Mouse (Mus musculus) thymus, postnatal 10 days (tissue): ENCODE results near the gene Tmem8.
"Not testable (repeated sequence)": the region's sequence is repeated elsewhere in the genome, so short reads cannot be mapped to it uniquely, and the experiment has no call there.

ENCODE experiments used
- DNase-seq, 2 experiments: peaks; one replicate each; pipeline ENCODE4 v3.0.0; 2021; ENCODE audit warnings: low spot score in 2 of 2

Gene Tmem8

DNA sequence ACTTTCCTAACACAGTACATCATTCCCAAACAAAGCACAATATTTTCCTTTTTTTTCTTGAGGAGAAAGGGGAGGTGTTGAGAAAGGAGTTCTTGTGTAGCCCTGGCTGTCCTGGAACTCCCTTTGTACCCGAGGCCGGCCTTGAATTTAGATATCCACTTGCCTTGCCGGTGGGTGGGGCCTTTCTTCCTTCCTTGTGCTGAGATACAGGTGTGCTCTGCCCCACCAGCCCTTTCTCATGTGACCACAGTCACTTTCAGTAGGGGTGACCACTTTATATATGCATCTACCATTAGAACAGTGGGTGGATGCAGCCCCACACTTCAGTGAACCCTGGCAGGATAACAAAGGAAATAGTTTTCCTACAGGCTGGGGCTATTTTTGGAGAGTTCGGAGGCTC, 1.4 kb upstream of the Tmem8 start:
- no peak for DNase-seq

DNA sequence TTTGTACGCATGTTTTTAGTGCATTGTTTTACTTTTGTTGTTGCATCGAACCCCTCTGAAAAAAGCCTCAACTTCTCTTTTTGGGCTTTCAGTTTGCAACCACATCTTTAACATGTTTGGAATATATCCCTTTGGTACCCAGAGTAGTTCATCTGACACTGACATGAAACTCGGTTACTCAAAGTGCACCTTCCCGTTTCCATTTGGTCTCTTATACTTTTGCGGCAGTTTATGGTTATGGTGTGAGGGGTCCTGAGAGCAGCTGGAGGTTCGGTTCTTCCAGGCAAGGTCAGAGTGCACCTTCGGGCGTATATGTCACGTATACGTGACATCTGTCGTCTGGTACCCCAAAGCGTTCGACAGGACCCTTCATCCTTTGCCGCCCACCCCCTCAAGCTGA, 348 bp upstream of the Tmem8 start:
- DNase-seq, result no peak

DNA sequence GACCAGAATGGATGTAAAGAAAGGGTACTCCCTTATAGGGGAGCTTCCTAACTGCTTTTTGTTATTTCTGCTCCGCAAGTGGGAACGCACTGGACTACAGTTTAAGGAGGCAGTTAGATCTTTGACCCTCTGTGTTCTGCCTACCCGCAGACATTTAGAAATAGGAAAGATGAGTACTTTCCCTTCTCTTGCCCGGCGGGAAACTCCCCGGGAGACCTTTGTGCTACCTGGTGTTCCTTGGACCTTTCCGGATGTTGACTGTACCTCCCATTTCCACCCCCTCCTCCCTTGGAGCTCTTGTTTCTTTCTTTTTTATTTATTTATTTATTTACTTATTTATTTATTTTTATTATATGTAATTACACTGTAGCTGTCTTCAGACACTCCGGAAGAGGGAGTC, 962 bp downstream of the Tmem8 start:
- DNase-seq, result no peak

DNA sequence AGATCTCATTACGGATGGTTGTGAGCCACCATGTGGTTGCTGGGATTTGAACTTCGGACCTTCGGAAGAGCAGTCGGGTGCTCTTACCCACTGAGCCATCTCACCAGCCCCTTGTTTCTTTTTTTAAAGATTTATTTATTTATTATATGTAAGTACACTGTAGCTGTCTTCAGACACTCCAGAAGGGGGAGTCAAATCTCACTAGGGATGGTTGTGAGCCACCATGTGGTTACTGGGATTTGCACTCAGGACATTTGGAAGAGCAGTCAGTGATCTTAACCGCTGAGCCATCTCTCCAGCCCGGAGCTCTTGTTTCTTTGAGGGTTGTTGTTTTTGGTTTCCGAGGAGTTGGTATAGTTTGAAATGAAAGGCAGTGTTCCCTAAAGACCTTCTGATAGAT, 1.4 kb downstream of the Tmem8 start:
- DNase-seq, result not testable (repeated sequence)

DNA sequence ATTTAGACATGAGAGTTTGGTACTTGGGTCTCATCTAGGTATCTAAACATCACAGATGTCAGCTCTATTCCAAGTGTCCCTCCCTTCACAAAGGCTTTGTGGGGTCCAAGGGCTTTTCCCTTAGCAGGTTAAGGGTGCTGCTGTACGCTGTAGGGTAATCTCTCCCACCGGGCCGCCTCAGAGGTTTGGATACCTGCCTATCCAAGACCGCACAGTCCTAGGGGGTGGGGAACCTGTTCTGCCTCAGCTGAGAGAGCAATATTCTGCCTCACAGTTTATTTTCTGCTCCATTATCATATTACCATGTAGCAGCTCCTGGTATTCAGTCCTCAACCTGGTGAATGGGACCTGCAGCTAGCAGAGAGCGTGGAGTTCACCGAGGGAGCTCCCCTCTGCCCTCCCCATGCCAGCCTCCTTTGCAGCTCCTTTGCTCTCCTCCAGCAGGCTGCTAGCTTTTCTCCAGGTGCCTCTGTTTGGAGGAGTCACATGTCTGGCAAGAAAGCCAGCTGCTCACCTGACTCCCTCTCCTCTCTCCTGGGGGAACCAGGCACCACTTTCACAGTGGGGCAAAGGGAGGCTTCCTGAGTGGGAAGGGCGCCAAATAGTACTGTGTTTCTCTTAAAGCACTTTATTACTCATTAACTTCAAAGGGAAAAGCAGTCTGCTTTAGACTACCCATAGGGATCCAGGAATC, 2.3 kb downstream of the Tmem8 start:
- DNase-seq, result no peak

DNA sequence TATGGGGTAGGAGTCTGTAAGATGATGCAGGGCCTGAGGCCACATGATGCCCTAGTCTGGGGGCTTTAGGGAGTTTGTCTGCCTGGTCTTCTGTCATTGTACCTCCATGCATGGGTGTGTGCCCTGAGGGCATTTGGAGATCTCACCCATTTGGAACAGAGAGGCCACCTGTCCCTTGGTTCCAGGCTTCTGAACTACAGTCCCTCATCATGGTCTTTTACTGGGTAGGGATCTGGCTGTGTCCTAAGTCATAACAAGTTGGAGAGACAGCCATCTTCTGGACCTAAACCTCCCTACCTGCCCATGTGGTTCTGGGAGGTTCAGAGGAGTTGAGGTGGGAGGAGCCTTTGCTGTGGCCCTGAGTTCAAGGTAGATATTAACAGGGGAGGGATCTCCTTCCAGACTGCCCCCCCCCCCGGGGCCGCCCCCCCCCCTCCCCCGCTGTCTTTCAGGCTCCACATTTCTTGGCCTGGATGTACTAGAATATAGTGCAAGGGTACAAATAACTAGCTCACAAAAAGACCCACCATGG, 2.9 kb downstream of the Tmem8 start:
- DNase-seq, result no peak

DNA sequence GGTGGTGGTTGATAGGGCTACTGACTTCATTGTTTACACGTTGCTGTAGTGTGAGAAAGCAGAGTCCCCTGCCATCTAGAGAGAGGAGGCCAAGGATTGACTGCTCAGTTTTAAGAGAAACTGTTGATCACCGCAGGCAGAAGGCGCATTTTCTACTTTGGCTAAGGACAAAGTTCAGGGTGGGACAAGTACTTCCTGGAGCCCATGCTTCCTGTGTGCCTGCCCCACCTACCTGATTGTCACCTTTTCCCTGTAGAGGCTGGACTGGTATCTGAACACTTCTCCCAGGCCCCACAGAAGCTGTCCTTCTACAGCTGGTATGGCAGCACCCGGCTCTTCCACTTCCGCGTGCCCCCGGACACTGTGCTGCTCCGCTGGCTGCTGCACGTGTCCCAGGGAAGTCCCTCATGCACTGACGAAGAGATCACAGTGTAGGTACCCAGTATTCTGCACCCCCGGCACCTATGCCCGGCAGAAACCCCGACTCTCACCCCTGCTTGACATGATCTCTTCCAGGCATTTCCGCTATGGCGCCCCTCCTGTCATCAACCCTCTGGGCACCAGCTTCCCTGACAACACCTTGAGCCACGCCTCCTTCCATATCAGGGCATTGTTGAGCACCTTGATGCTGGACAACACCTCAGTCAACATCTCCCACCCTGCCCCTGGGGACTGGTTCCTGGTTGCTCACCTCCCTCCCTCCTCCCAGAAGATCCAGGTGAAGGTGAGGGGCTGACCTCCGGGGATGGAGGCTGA, 3.6 kb downstream of the Tmem8 start:
- DNase-seq, result no peak

DNA sequence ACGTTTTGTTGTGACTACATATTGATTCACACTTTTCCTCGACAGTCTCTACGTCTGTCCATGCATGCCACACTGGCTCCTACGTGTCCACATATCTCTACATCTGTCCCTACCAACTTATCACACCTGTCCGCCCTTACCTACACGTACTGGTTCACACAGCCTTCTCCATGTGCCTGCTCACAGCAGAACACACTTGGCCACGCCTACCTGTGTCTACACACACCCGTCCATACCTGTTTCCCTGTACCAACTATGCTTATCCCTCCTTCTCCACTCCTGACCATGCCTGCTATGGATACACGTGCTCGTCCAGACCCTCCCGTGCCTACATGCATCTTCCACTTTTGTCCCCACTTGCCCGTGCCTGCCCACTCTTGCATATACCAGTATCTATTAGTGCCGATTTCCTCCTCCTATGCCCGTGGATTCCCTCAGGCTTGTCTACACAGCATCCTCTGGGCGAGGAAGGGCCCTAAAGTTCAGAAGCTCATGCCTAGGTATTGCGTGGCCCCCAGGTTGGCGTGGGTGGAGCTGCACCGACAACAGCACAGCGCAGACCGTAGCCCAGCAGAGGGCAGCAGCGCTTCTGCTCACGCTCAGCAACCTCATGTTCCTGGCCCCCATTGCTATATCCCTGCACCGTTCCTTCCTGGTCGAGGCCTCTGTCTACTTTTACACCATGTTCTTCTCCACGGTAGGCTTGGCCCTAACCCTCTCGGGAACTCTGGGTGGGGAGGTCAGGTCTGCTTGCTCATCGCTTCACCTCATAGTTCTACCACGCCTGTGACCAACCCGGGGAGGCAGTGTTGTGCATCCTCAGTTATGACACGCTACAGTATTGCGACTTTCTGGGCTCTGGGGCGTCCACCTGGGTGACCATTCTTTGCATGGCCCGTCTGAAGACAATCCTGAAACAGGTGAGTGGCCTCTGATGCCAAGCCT, 6.9 kb downstream of the Tmem8 start:
- peak in 1 of 2 experiments; percentile 71 for DNase-seq

DNA sequence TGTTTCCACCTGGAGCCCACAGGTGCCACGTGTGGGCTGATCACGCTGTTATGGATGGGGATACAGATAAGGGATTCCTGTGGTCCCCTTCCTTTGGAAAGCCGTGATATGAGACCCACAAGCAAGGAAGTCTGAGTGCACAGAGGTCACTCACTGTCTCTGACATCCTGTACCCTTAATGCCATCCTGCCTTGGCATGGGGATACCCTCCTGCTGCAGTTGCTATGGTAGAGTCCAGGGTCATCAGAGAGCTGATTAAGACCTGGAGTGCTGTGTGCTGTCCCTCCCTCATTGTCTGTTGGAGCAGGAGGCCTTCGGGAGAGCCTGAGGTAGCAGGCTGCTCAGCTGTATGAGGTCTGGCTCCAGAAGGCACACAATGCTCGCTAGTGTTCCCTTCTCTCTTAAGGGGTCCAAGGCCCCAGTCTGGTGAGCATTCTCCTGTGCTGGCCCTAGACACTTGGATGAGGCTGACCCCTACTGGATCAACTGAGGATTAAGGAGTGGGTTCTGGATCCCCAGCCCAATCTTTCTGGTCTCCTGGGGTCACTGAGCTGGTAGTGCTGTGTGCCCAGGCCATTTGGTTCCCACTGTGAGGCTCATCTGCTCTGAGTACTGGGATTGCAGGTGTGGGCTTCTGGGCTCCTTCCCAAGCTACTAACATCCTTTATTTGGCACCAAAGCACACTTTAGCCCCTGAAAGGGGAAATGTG, 9.5 kb downstream of the Tmem8 start:
- no peak for DNase-seq

DNA sequence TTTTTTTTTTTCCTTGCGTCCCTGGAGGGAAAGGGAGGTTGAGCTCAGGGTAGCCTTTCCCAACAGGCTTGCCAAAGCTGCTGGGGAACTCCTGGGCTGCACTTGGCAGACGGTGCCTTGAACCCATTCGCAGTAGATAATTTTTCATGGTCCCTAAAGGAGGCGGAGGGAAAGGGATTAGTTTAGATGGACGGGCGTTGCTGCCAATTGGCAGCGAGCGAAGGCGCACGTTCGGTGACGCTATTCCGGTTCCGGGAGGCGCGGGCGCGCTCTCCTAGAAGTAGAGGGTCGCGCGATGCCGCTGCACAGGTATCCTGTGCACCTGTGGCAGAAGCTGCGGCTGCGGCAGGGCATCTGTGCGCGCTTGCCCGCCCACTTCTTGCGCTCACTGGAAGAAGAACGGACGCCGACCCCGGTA, 10.2 kb downstream of the Tmem8 start, which contains the start of gene Mrpl28:
Gene Mrpl28 (plus strand): TSS at position 234 of the 418 bp plus-strand sequence.
- DNase-seq, result peak; percentile 86 to 93

DNA sequence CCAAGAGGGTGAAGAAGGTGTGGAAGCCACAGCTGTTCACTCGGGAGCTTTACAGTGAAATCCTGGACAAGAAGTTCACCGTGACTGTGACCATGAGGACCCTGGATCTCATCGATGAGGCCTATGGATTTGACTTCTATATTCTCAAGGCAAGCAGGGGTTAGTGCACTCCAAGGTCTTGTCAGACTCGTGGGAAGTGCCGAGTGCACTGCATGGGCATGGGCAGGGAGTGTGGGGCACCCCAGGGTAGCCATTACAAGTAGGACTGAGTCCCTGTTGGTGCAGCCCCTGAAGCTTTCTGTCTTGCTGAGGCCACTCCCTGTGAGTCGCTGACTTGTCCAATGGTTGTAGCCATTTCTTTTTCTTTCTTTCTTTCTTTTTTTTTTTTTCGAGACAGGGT, 11.5 kb downstream of the Tmem8 start:
- no peak for DNase-seq

DNA sequence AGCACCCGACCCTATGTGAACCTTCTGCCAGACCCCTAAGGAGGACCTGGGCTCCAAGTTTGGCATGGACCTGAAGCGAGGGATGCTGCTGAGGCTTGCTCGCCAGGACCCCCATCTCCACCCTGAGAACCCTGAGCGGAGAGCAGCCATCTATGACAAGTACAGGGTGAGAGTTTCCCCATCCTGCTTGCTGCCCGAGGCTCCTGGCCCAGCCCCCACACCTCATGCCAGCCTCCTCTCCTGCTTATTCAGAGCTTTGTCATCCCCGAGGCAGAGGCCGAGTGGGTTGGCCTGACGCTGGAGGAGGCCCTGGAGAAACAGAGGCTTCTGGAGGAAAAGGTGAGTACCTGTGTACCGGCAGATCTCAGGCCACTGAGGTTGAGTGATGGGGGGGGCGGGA, 12.1 kb downstream of the Tmem8 start:
- no peak for DNase-seq

DNA sequence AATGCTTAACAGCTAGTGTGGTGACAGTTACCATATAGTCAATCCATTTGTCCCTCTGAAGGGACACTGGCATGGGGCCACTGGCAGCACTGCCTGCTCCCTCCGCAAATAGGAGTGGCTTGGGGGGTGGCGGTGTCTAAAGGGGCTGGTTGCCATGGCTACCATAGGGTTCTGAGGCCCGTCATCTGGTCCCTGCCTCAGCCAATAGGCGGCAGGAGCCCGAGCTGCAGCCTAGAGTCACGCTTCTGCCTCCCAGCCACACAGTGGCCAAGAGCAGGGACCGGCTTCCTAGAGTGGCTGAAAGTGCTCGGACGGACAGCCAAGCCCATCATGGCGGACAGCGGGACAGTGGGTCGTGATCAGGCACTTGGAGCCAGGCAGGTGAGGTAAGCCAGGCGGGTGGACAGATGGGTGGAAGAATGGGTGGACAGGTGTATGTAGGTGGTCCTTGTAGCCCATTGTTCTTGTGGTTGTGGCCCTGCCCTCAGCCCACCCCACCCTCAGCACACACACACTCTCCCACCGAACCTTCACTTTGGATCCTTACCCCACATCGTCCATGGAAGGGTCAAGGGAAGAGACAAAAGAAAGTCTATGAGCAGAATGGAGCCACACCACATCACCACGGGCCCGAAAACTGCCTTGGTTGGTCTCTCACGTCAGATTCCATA, 18.1 kb downstream of the Tmem8 start:
- no peak for DNase-seq

DNA sequence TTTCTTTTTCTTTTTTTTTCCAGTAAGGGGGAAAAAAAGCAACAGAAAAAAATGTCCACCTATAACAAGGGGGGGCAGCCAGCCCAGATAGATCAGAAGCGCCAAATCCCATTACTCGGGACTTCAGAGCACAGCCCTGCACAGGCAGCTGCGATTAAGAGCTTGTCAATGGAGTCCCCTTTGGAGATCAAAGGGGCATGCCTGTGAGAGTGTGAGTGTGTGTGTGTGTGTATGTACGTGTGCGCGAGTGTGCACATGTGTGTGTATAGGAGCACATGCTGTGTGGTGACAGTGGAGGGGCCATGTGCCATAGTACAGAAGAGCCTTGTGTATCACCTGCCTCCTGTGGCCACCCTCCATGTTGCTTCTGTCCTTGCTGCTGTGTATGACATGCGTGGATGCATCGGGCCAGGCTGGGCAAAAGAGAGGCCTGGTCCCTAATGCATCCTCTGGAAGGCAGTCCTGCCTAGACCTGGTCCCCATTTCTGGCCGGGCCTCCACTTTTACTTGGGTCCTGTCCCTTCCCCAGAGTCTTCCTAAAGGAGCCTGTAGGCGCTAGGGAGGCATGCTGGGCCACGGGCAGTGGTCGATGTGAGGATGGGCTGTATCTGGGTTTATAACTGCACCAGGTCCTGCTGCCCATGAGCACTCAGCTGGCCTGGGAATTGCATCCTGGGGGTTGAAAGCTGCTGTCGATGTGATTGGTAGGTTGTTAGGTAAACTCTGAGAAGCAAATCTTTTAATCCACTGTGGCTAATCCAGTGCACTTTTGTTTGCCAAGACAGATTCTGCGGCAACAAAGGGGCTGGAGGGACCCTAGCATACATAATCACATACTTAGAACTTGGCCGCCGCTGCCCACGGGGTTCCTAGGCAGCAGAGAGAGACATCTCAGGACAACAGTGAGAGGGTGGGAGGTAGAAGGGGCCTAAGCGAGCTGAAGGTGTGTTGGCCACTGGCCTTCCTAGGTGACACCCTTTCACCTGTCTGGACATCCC, 19.1 kb downstream of the Tmem8 start:
- DNase-seq, result no peak

DNA sequence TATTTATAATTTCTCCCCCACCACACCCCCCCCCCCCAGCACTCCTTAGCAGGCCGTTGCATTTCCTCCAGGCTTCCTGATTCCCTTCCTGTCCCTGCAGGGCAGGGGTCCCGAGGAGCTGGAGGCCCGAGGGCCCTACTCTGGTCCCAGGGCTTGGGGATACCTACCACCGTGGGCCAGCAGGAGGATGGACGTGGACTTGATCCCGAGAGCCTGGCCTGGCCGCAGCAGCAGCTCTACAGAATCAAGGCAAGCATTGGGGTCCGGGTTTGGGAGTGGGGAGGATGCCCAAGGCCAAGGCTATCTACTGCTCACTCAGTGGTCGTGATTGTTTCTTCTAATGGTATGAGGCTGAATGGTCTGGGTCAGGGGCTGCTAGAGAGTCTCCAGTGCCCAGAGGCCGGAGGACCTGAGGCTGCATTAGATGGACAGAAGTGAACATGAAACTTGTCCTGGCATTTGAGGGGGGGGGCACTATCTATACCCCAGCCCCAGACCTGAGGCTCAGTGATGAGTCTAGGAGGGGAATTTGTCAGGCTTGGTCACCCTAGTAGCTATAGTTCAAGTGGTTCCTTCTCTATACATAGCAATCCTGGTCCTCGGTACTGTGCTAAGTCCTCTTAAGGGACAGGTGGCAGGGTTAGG, 24.1 kb downstream of the Tmem8 start:
- no peak for DNase-seq

DNA sequence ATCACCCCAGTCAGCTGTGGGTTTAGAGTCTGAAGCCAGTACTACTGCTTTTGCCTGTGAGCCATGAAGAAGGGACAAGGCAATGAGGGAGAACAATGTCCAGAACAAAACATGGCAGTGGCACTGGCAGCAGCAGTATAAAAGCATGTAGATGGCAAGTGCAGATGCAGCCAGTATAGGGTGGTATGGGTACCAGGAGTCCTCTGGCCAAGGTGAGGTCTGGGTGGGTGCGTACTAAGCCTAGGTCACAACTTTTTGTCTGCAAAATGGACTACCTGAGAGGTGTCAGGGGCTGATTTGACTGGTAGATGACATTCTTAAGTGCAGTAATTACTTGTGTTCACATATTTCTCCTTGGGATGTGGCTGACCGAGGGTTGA, 24.6 kb downstream of the Tmem8 start:
- DNase-seq, result no peak

DNA sequence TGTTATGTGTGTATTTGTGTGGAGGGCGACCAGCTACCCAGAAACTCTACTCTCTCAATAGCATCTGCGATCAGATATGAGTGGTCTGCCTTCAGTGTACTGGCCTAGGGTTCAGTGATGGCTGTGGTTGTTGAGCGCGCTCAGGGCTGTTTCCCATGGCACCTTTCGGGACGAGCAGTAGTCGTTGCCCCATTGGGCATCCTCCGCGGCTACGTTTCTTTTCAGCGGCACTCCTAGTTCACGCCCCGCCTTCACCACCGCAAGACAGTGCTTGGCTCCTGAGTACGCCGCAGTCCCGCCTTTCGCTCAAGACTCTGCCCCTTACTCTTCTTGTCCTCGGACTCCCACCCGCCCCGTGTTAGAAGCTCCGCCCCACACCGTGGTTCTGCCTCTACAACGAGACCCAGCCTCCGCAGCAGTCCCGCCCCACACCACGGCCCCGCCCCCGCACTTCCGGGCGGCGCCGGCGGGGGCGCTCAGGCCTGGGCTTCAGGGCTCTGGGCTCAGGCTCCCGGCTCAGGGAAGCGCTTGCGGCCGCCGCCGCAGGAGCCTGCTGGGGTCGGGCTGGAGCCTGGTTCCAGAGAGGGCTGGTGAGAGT, 25.2 kb downstream of the Tmem8 start, which contains the start of gene Axin1:
Gene Axin1 (plus strand): TSS at position 450 of the 598 bp plus-strand sequence.
- peak; percentile 94 to 98 for DNase-seq

DNA sequence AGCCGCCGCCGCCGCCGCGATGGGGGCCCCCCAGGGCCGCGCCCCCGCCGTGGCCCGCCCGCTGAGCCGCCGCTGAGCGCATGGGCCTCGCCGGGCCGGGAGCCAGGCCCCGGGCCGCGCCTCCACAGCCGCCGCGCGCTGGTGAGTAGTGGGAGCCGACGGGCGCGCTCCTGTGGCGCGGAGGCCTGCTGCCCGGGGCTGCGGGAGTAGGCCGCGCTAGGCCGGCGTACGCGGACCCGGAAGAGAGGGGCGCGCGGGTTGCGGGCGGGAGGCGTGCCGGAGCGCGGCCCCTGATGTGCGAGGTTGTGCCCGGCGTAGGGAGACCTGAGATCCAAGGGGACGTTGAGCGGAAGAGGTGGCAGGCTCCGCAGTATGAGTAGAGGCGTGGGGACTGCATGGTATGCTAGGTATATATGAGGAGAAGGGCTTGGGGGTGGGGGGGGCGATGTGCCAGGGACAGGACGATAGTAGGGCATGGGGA, 25.8 kb downstream of the Tmem8 start:
- DNase-seq, result peak; percentile 48 to 56
